Mouse (Mus musculus) ES-E14 (cell line): ENCODE results near the gene Exoc6.

Source experiments
- CHD2 ChIP-seq: IDR thresholded peaks from 2 replicates; pipeline ENCODE4 v1.6.1; 2014; ENCODE audit warnings: mild to moderate bottlenecking, low read depth, low read length, inconsistent platforms
- MAFK ChIP-seq: IDR thresholded peaks from 2 replicates; pipeline ENCODE4 v1.6.1; 2014; ENCODE audit warnings: mild to moderate bottlenecking, low read depth, low read length, inconsistent platforms; ENCODE audit not compliant: insufficient read depth
- ZC3H11A ChIP-seq: IDR thresholded peaks from 2 replicates; pipeline ENCODE4 v1.6.1; 2012; ENCODE audit warnings: low read depth, mild to moderate bottlenecking, inconsistent platforms, low read length, borderline replicate concordance
- ZNF384 ChIP-seq: IDR thresholded peaks from 2 replicates; pipeline ENCODE4 v1.6.1; 2012; ENCODE audit warnings: low read depth, low read length, inconsistent platforms

GRCm38 (mm10) chr19:37650526-37650925 is 100.3 kb downstream of the Exoc6 start:
- TF ChIP-seq CHD2 (no peak), ZNF384 (no peak), ZC3H11A (no peak), MAFK (no peak)
